20 mouse cellular contexts compared by ENCODE assay signal in genomic region chr10:108307772-108308171, GRCm38 (mm10). TPM values are rescaled to one million over a fixed set of nuclear protein-coding genes. Genes with fewer than 3 reads are reported as not detected.
DNase-seq lines count a peak whose midpoint lies in the region; ATAC-seq and TF ChIP-seq lines count a peak whose summit lies in the region.
"Had no signal": no experiment of that assay in that cellular context is flagged by ENCODE, and none has a peak within 500 bp of the region (broad histone marks: within the 10 kb centered on the region; RNA-seq: fewer than 3 reads in every experiment).

No protein-coding gene starts in this region.

- no peak for ATAC-seq in embryonic facial prominence, embryonic 13.5 days (ENCODE audit: insufficient number of reproducible peaks, insufficient read depth, low FRiP score, low TSS enrichment, low read depth)
- peak; percentile 76; the same call in 1 of the 2 replicates for ATAC-seq in kidney, embryonic 14.5 days (ENCODE audit: low FRiP score, low TSS enrichment)
- ATAC-seq in hindbrain, postnatal 0 days, result no peak
- ATAC-seq in midbrain, postnatal 0 days (ENCODE audit: low FRiP score), result no peak
- no peak for ATAC-seq in liver, embryonic 12.5 days
- ATAC-seq: intestine, embryonic 15.5 days had no signal

- H3K9ac ChIP-seq in embryonic facial prominence, embryonic 13.5 days, result no peak overlapping the region
- H3K9ac ChIP-seq in kidney, embryonic 14.5 days (ENCODE audit: low read depth, low read length), result no peak overlapping the region
- H3K9ac ChIP-seq in hindbrain, postnatal 0 days (replicated peaks; ENCODE audit: low read length), result no peak overlapping the region
- no peak overlapping the region for H3K9ac ChIP-seq in midbrain, postnatal 0 days (replicated peaks; ENCODE audit: low read length, poor library complexity, severe bottlenecking)
- no peak overlapping the region for H3K9ac ChIP-seq in liver, embryonic 12.5 days
- H3K9ac ChIP-seq: embryonic facial prominence, embryonic 15.5 days; forebrain, embryonic 12.5 days; intestine, embryonic 15.5 days; lung, embryonic 15.5 days had no signal

- H3K27me3 ChIP-seq in embryonic facial prominence, embryonic 13.5 days, result no peaks in the 10 kb centered on the region
- no peaks in the 10 kb centered on the region for H3K27me3 ChIP-seq in embryonic facial prominence, embryonic 10.5 days (replicated peaks; ENCODE audit: low read depth, poor library complexity, severe bottlenecking)
- H3K27me3 ChIP-seq in kidney, embryonic 14.5 days (ENCODE audit: control insufficient read depth, insufficient read depth, low read length), result no peaks in the 10 kb centered on the region
- H3K27me3 ChIP-seq in hindbrain, postnatal 0 days (ENCODE audit: insufficient read depth, low read length), result no peaks in the 10 kb centered on the region
- H3K27me3 ChIP-seq in midbrain, postnatal 0 days (ENCODE audit: insufficient read depth, low read length), result no peaks in the 10 kb centered on the region
- no peaks in the 10 kb centered on the region for H3K27me3 ChIP-seq in limb, embryonic 10.5 days (ENCODE audit: low read depth, poor library complexity, severe bottlenecking)
- H3K27me3 ChIP-seq in liver, embryonic 12.5 days (replicated peaks), result no peaks in the 10 kb centered on the region
- H3K27me3 ChIP-seq: embryonic facial prominence, embryonic 15.5 days; forebrain, embryonic 12.5 days; intestine, embryonic 15.5 days; lung, embryonic 15.5 days had no signal

- 55% methylated on average over 11 of the region's 11 CpGs for WGBS in embryonic facial prominence, embryonic 13.5 days
- WGBS in embryonic facial prominence, embryonic 10.5 days, result 69% methylated on average over 11 of the region's 11 CpGs
- 56% methylated on average over 11 of the region's 11 CpGs for WGBS in kidney, embryonic 14.5 days
- WGBS in hindbrain, postnatal 0 days, result 60% methylated on average over 11 of the region's 11 CpGs
- whole genome bisulfite sequencing in midbrain, postnatal 0 days, result 63% methylated on average over 11 of the region's 11 CpGs
- 90% methylated on average over 11 of the region's 11 CpGs for WGBS in limb, embryonic 10.5 days
- 74% methylated on average over 11 of the region's 11 CpGs for WGBS in liver, embryonic 12.5 days (ENCODE audit: insufficient replicate concordance)

- H3K27ac ChIP-seq in embryonic facial prominence, embryonic 13.5 days, result no peak overlapping the region
- no peak overlapping the region for H3K27ac ChIP-seq in embryonic facial prominence, embryonic 10.5 days (replicated peaks)
- no peak overlapping the region for H3K27ac ChIP-seq in kidney, embryonic 14.5 days (ENCODE audit: low read depth, low read length)
- H3K27ac ChIP-seq in hindbrain, postnatal 0 days, result no peak overlapping the region
- H3K27ac ChIP-seq in midbrain, postnatal 0 days (ENCODE audit: low read depth, low read length), result no peak overlapping the region
- no peak overlapping the region for H3K27ac ChIP-seq in limb, embryonic 10.5 days
- H3K27ac ChIP-seq in liver, embryonic 12.5 days, result no peak overlapping the region
- H3K27ac ChIP-seq: embryonic facial prominence, embryonic 15.5 days; forebrain, embryonic 12.5 days; intestine, embryonic 15.5 days; lung, embryonic 15.5 days had no signal

- 0 out of 2 replicates have a peak overlapping the region, but pooled peaks have one; percentile 7 for H3K4me2 ChIP-seq in embryonic facial prominence, embryonic 13.5 days
- no peak overlapping the region; the same call in 1 of the 2 replicates for H3K4me2 ChIP-seq in kidney, embryonic 14.5 days (replicated peaks; ENCODE audit: low read depth, low read length)
- H3K4me2 ChIP-seq in hindbrain, postnatal 0 days (ENCODE audit: low read depth, low read length), result no peak overlapping the region
- no peak overlapping the region for H3K4me2 ChIP-seq in midbrain, postnatal 0 days (ENCODE audit: low read depth, low read length, poor library complexity, severe bottlenecking)
- H3K4me2 ChIP-seq in liver, embryonic 12.5 days, result no peak overlapping the region
- H3K4me2 ChIP-seq: embryonic facial prominence, embryonic 15.5 days; forebrain, embryonic 12.5 days; intestine, embryonic 15.5 days; lung, embryonic 15.5 days had no signal

- H3K9me3 ChIP-seq in embryonic facial prominence, embryonic 13.5 days, result no peaks in the 10 kb centered on the region
- H3K9me3 ChIP-seq in embryonic facial prominence, embryonic 10.5 days, result no peaks in the 10 kb centered on the region
- no peaks in the 10 kb centered on the region for H3K9me3 ChIP-seq in kidney, embryonic 14.5 days (ENCODE audit: control insufficient read depth, low read length)
- H3K9me3 ChIP-seq in hindbrain, postnatal 0 days (ENCODE audit: low read length), result no peaks in the 10 kb centered on the region
- no peaks in the 10 kb centered on the region for H3K9me3 ChIP-seq in midbrain, postnatal 0 days (ENCODE audit: low read length)
- no peaks in the 10 kb centered on the region for H3K9me3 ChIP-seq in limb, embryonic 10.5 days (replicated peaks)
- H3K9me3 ChIP-seq in liver, embryonic 12.5 days (replicated peaks), result no peaks in the 10 kb centered on the region
- H3K9me3 ChIP-seq: embryonic facial prominence, embryonic 15.5 days; forebrain, embryonic 12.5 days; intestine, embryonic 15.5 days; lung, embryonic 15.5 days had no signal

- H3K4me3 ChIP-seq in embryonic facial prominence, embryonic 13.5 days, result no peak overlapping the region
- H3K4me3 ChIP-seq in embryonic facial prominence, embryonic 10.5 days, result no peak overlapping the region
- H3K4me3 ChIP-seq in kidney, embryonic 14.5 days (ENCODE audit: low read length), result no peak overlapping the region
- H3K4me3 ChIP-seq in hindbrain, postnatal 0 days (ENCODE audit: low read length), result no peak overlapping the region
- H3K4me3 ChIP-seq in midbrain, postnatal 0 days (ENCODE audit: low read depth, low read length), result no peak overlapping the region
- no peak overlapping the region for H3K4me3 ChIP-seq in limb, embryonic 10.5 days
- no peak overlapping the region for H3K4me3 ChIP-seq in liver, embryonic 12.5 days
- H3K4me3 ChIP-seq: embryonic facial prominence, embryonic 15.5 days; forebrain, embryonic 12.5 days; intestine, embryonic 15.5 days; lung, embryonic 15.5 days; myocyte had no signal

- TF ChIP-seq CTCF in hindbrain, postnatal 0 days (IDR thresholded peaks at IDR 0.05; ENCODE audit: low read depth), result no peak
- no peak for TF ChIP-seq CTCF in midbrain, postnatal 0 days (IDR thresholded peaks at IDR 0.05)

- no peak for DNase-seq in embryonic facial prominence, embryonic 10.5 days (ENCODE audit: low spot score)
- no peak for DNase-seq in kidney, adult 8-10 months
- DNase-seq in hindbrain, postnatal 0 days (ENCODE audit: low spot score), result peak; percentile 21
- DNase-seq in midbrain, postnatal 0 days (ENCODE audit: low spot score), result peak; percentile 26
- no peak for DNase-seq in limb, embryonic 10.5 days (ENCODE audit: low spot score)
- DNase-seq: adrenal gland, adult 2 months; cerebellum, adult 11-12 months; gastrocnemius, postnatal 10 days; heart, postnatal 10 days; layer of hippocampus, adult 9-11 months; right cerebral cortex, postnatal 14 days; thymus, postnatal 36 days had no signal

- no peaks in the 10 kb centered on the region for H3K36me3 ChIP-seq in embryonic facial prominence, embryonic 13.5 days
- H3K36me3 ChIP-seq in embryonic facial prominence, embryonic 10.5 days (replicated peaks), result no peaks in the 10 kb centered on the region
- no peaks in the 10 kb centered on the region for H3K36me3 ChIP-seq in kidney, embryonic 14.5 days (ENCODE audit: control insufficient read depth, insufficient read depth, low read length)
- no peaks in the 10 kb centered on the region for H3K36me3 ChIP-seq in hindbrain, postnatal 0 days (ENCODE audit: insufficient read depth, low read length)
- H3K36me3 ChIP-seq in midbrain, postnatal 0 days (ENCODE audit: insufficient read depth, low read length), result no peaks in the 10 kb centered on the region
- no peaks in the 10 kb centered on the region for H3K36me3 ChIP-seq in limb, embryonic 10.5 days
- no peaks in the 10 kb centered on the region for H3K36me3 ChIP-seq in liver, embryonic 12.5 days
- H3K36me3 ChIP-seq: embryonic facial prominence, embryonic 15.5 days; forebrain, embryonic 12.5 days; intestine, embryonic 15.5 days; lung, embryonic 15.5 days had no signal

- no peaks in the 10 kb centered on the region for H3K4me1 ChIP-seq in embryonic facial prominence, embryonic 13.5 days
- no peaks in the 10 kb centered on the region for H3K4me1 ChIP-seq in embryonic facial prominence, embryonic 10.5 days
- H3K4me1 ChIP-seq in kidney, embryonic 14.5 days (ENCODE audit: control insufficient read depth, insufficient read depth, low read length), result no peaks in the 10 kb centered on the region
- H3K4me1 ChIP-seq in hindbrain, postnatal 0 days (ENCODE audit: insufficient read depth, low read length), result no peaks in the 10 kb centered on the region
- H3K4me1 ChIP-seq in midbrain, postnatal 0 days (ENCODE audit: insufficient read depth, low read length), result no peaks in the 10 kb centered on the region
- 0 out of 2 replicates have a peak, but pooled peaks cover under 1% of the 10 kb centered on the region for H3K4me1 ChIP-seq in limb, embryonic 10.5 days
- H3K4me1 ChIP-seq in liver, embryonic 12.5 days, result no peaks in the 10 kb centered on the region
- H3K4me1 ChIP-seq: embryonic facial prominence, embryonic 15.5 days; forebrain, embryonic 12.5 days; intestine, embryonic 15.5 days; lung, embryonic 15.5 days had no signal

RNA-seq across cellular contexts. Expression of gene Pawr, which starts 24.1 kb away (rescaled TPM):
- polyA plus RNA-seq in embryonic facial prominence, embryonic 13.5 days (2015; fragmentation: Nextera tagmentation; extraction: Ambion mirVana), result 5.8 and 6.3 TPM in 2 replicates
- 7.6 and 9.1 TPM in 2 replicates for polyA plus RNA-seq in embryonic facial prominence, embryonic 10.5 days (2016; fragmentation: Nextera tagmentation; extraction: Ambion mirVana)
- 25.3 and 26.4 TPM in 2 replicates for polyA plus RNA-seq in kidney, embryonic 14.5 days (2014; fragmentation: Nextera tagmentation; extraction: Ambion mirVana)
- 4.7 and 5.6 TPM in 2 replicates for total RNA-seq in hindbrain, postnatal 0 days (2014; rRNA removed)
- polyA plus RNA-seq in hindbrain, postnatal 0 days (2015; fragmentation: Nextera tagmentation; extraction: Ambion mirVana), result 3.0 and 3.5 TPM in 2 replicates
- total RNA-seq in midbrain, postnatal 0 days (2014; rRNA removed), result 5.1 and 8.4 TPM in 2 replicates
- 1.9 and 2.3 TPM in 2 replicates for polyA plus RNA-seq in midbrain, postnatal 0 days (2015; fragmentation: Nextera tagmentation; extraction: Ambion mirVana)
- polyA plus RNA-seq in limb, embryonic 10.5 days (2016; fragmentation: Nextera tagmentation; extraction: Ambion mirVana), result 4.0 and 4.3 TPM in 2 replicates
- polyA plus RNA-seq in liver, embryonic 12.5 days (2016; fragmentation: Nextera tagmentation; extraction: Ambion mirVana), result 11.6 and 12.6 TPM in 2 replicates

Comparison
In these comparisons a context has a peak if more than half of its experiments do, and no peak if none do; other contexts are left out.
1. DNase-seq: peak in hindbrain, postnatal 0 days (single experiment) and midbrain, postnatal 0 days (single experiment); none in embryonic facial prominence, embryonic 10.5 days (single experiment), kidney, adult 8-10 months (0 of 2) and limb, embryonic 10.5 days (single experiment).